Mouse (Mus musculus) colon, adult 2 months (tissue): ENCODE data around the gene Ndufaf7. TPM values are rescaled to one million over a fixed set of nuclear protein-coding genes. Genes with fewer than 3 reads are reported as not detected.

Source experiments
- polyA plus RNA-seq: library from polyadenylated mRNA; depleted of rRNA; stranded (reverse); fragments of >200 nt; gene quantifications from 2 replicates; pipeline ENCODE4 v1.2.3, GENCODE M21; 2012; rRNA removed

Ndufaf7 gene
- 5.2 and 5.5 TPM in 2 replicates for polyA plus RNA-seq

GRCm38 (mm10) chr17:78936466-78937228 is at the start of gene Ndufaf7, which contains the start of gene Cebpz:
TSS of gene Ndufaf7 (plus strand) at chr17:78937136.
TSS of gene Cebpz (minus strand) at chr17:78937066.

GRCm38 (mm10) chr17:78906892-78907291 is 30.0 kb upstream of the Ndufaf7 start, which contains the start of gene Sult6b1:
TSS of gene Sult6b1 (minus strand) at chr17:78906992.

DNA sequence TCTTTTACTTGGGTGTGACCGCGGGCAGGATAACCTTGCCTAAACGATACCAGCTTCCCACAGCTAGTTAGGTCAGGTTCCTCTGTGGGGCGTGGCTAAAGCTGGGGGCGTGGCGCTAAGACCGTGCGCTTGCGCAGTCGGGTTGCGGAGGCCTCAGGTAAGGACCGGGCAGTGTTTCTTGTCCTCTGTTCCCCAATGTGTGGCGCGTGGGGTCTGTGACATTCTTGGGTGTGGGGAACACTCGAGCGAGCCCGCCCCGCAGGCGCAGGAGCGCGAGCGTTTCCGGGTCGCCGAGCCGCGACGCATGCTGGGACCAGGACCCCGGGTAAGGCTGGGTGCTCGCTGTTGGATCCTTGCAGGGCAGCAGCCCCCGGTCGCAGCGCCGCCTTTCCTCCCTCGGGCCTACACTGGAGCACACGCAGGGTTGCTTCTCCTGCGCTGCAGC is 20.5 kb upstream of the Ndufaf7 start, which contains the start of gene Cebpzos:
Gene Cebpzos, plus strand, starts transcription at position 132 of the 445 bp plus-strand sequence.

Other genes with a start within 250 kb of the Ndufaf7 start
- gene Strn, start 199.9 kb upstream of the Ndufaf7 start, polyA plus RNA-seq, result 6.7 and 8.1 TPM in 2 replicates
- 12.2 TPM in 2 replicates for gene Heatr5b, start 101.8 kb upstream of the Ndufaf7 start, polyA plus RNA-seq
- 6.1 and 7.2 TPM in 2 replicates for gene Gpatch11, start 101.6 kb upstream of the Ndufaf7 start, polyA plus RNA-seq
- gene Eif2ak2, start 54.6 kb upstream of the Ndufaf7 start, polyA plus RNA-seq, result 5.7 and 6.1 TPM in 2 replicates
- not detected in 2 replicates for gene Sult6b1, start 30.1 kb upstream of the Ndufaf7 start, polyA plus RNA-seq
- 6.3 and 6.8 TPM in 2 replicates for gene Cebpzos, start 20.6 kb upstream of the Ndufaf7 start, polyA plus RNA-seq
- 1.3 and 1.5 TPM in 2 replicates for gene Cebpz, start 70 bp upstream of the Ndufaf7 start, polyA plus RNA-seq
- 2.9 and 3.1 TPM in 2 replicates for gene Prkd3, start 83.7 kb downstream of the Ndufaf7 start, polyA plus RNA-seq
- 7.5 and 11.9 TPM in 2 replicates for gene Qpct, start 114.8 kb downstream of the Ndufaf7 start, polyA plus RNA-seq